Mouse (Mus musculus) MEL (cell line): ENCODE results near the gene Ankrd35.

Experiments used
- CHD1 ChIP-seq: IDR thresholded peaks from 2 replicates; pipeline ENCODE4 v1.6.1; 2012; ENCODE audit warnings: low read depth, mild to moderate bottlenecking, inconsistent platforms, low read length, improper control_type of control experiment
- CTCF ChIP-seq, 3 experiments: IDR thresholded peaks in 2 of 3; conservative IDR thresholded peaks in 1 of 3; 2 replicates each; pipeline ENCODE4 v1.5.1; 2011 to 2012; ENCODE audit warnings: low read length in 3 of 3, low read depth in 2 of 3, mild to moderate bottlenecking in 2 of 3, improper control_type of control experiment in 1 of 3, inconsistent platforms in 1 of 3, mixed read lengths in 1 of 3, moderate library complexity in 1 of 3; ENCODE audit not compliant: control insufficient read depth in 1 of 3, insufficient read depth in 1 of 3, poor library complexity in 1 of 3, severe bottlenecking in 1 of 3
- USF2 ChIP-seq, 2 experiments: IDR thresholded peaks; 2 replicates each; pipeline ENCODE4 v1.6.1; 2011 to 2012; ENCODE audit warnings: improper control_type of control experiment in 2 of 2, low read length in 2 of 2, borderline replicate concordance in 1 of 2, inconsistent platforms in 1 of 2, low read depth in 1 of 2, mild to moderate bottlenecking in 1 of 2; ENCODE audit not compliant: insufficient read depth in 1 of 2
- ZC3H11A ChIP-seq: IDR thresholded peaks from 2 replicates; pipeline ENCODE4 v1.6.1; 2012; ENCODE audit warnings: low read depth, mild to moderate bottlenecking, inconsistent platforms, low read length, improper control_type of control experiment

- TF ChIP-seq CTCF (IDR thresholded peaks at IDR 0.05 in 2 of 3, conservative IDR thresholded peaks at IDR 0.05 in 1 of 3; ENCODE audit: control insufficient read depth in 1 of 3, insufficient read depth in 1 of 3, low read depth in 2 of 3, low read length in 3 of 3, poor library complexity in 1 of 3, severe bottlenecking in 1 of 3) (no peak), CHD1 (no peak), ZC3H11A (no peak), USF2 (IDR thresholded peaks at IDR 0.05; ENCODE audit: borderline replicate concordance in 1 of 2, insufficient read depth in 1 of 2, low read depth in 1 of 2, low read length in 2 of 2) (no peak)
Observed at GRCm38 (mm10) chr3:96671519-96671918, 1.6 kb downstream of the Ankrd35 start.
